Mouse (Mus musculus): ENCODE data around the gene Psma6. TPM values are rescaled to one million over a fixed set of nuclear protein-coding genes. Genes with fewer than 3 reads are reported as not detected.
"Not testable (repeated sequence)": the region's sequence is repeated elsewhere in the genome, so short reads cannot be mapped to it uniquely, and the experiment has no call there.

The Psma6 gene
- polyA plus RNA-seq, 1 experiment from 2014 or later, result 373 TPM

DNA sequence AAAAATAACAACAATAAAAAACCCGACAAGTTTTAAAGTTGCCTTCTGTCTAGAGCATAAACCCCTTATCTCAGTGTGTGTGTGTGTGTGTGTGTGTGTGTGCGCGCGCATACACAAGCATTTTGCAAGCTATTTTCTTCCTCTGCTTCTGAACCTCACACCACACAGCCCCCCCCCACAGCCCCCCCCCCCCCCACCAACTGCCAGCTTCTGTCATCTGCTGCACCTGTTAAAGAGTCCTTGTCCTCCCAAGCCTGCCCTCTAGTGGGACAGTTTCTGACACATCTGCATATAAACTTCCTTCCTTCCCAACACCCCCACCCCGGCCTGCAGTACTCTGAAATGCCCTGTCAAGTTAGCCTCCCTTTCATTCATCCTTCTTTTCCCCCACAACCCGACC, 4.5 kb downstream of the Psma6 start:
- Histone ChIP-seq H3K4me2 (ENCODE audit: low read depth, low read length) (no peak overlapping the region), H3K4me3 (replicated peaks; ENCODE audit: low read length) (no peak overlapping the region), H3K4me1 (ENCODE audit: control insufficient read depth, insufficient read depth, low read length) (0 out of 2 replicates have a peak, but pooled peaks cover 9% of the 10 kb centered on the region), H3K9me3 (replicated peaks; ENCODE audit: control insufficient read depth, low read length) (no peaks in the 10 kb centered on the region), H3K27ac (ENCODE audit: low read length) (0 out of 2 replicates have a peak overlapping the region, but pooled peaks have one; percentile 29), H3K27me3 (ENCODE audit: control insufficient read depth, insufficient read depth, low read length) (no peaks in the 10 kb centered on the region), H3K36me3 (ENCODE audit: control insufficient read depth, insufficient read depth, low read length) (no peaks in the 10 kb centered on the region), H3K9ac (ENCODE audit: low read length) (no peak overlapping the region)
- WGBS, result 60% methylated on average over 6 of the region's 6 CpGs
- ATAC-seq (ENCODE audit: insufficient read depth, low FRiP score), result no peak

DNA sequence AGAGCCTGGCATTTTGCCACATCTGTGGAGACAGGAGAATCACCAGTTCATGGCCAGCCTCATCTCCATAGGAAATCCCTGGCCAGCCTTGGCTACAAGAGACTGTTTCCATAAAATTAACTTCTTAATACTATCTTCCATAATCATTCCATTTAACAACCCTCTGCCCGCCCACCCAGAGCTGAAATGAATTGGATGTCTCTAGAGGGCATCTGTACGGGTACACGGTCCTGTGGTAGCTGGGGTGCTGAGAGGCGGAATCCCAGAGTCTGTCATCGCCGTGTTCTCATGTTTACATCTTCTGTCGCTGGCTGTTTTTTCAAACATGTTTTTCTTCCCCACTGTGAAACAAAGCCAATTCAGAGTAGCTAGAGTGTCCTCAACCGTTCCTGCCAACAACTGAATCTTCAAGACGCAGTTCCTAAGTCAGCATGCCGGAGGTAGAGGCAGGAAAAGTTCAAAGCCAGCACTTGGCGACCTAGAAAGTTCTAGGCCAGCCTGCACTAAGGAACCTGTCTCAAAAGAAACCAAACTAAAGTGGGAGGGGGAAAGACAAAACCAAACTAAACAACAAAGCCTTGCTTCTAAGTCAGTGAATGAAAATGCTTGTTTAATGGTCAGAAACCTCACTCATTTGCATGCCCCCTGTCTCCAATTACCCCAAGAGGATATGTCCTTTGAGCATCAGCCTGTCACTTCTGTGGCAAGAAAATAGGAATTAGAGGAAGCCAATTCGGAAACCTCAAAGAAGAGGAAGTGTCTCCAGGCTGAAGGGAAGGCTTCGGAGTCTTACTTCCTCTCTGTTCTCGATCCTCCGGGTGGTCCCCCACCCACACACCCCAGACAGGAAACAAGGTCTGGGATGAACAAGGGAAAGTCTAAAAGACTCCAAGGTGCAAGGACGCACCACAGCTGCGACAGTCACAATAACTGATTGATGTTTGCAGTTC, 5.4 kb downstream of the Psma6 start:
- Histone ChIP-seq H3K27ac (ENCODE audit: low read length) (no peak overlapping the region), H3K36me3 (ENCODE audit: control insufficient read depth, insufficient read depth, low read length) (no peaks in the 10 kb centered on the region), H3K4me3 (replicated peaks; ENCODE audit: low read length) (no peak overlapping the region), H3K27me3 (ENCODE audit: control insufficient read depth, insufficient read depth, low read length) (no peaks in the 10 kb centered on the region), H3K4me1 (ENCODE audit: control insufficient read depth, insufficient read depth, low read length) (0 out of 2 replicates have a peak, but pooled peaks cover 9% of the 10 kb centered on the region), H3K4me2 (ENCODE audit: low read depth, low read length) (no peak overlapping the region), H3K9ac (ENCODE audit: low read length) (no peak overlapping the region), H3K9me3 (replicated peaks; ENCODE audit: control insufficient read depth, low read length) (no peaks in the 10 kb centered on the region)
- 63% methylated on average over 17 of the region's 17 CpGs for WGBS
- ATAC-seq (ENCODE audit: insufficient read depth, low FRiP score), result no peak

DNA sequence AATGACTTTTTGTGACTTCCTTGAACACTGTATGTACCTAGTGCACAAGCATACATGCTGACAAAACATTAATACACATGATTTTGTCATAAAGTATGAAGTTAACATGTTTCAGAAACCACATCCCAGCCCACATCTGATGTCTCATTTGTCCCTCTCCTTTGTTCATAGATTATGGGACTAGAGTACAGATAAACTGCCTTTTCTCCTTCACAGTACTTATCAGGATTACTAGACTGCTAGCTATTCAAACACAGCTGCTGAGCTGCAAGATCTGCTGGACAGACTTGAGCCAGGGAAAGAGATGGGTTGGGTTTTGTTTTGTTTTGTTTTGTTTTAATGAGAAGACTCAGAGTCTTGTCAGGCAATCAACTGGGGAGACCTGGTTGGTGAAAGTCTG, 8.1 kb downstream of the Psma6 start:
- Histone ChIP-seq H3K4me2 (ENCODE audit: low read depth, low read length) (no peak overlapping the region), H3K36me3 (ENCODE audit: control insufficient read depth, insufficient read depth, low read length) (no peaks in the 10 kb centered on the region), H3K9me3 (replicated peaks; ENCODE audit: control insufficient read depth, low read length) (no peaks in the 10 kb centered on the region), H3K27ac (ENCODE audit: low read length) (no peak overlapping the region), H3K4me3 (replicated peaks; ENCODE audit: low read length) (no peak overlapping the region), H3K4me1 (ENCODE audit: control insufficient read depth, insufficient read depth, low read length) (peaks cover 9% of the 10 kb centered on the region; the same call in 1 of the 2 replicates), H3K9ac (ENCODE audit: low read length) (no peak overlapping the region), H3K27me3 (ENCODE audit: control insufficient read depth, insufficient read depth, low read length) (no peaks in the 10 kb centered on the region)
- ATAC-seq (ENCODE audit: insufficient read depth, low FRiP score), result no peak

DNA sequence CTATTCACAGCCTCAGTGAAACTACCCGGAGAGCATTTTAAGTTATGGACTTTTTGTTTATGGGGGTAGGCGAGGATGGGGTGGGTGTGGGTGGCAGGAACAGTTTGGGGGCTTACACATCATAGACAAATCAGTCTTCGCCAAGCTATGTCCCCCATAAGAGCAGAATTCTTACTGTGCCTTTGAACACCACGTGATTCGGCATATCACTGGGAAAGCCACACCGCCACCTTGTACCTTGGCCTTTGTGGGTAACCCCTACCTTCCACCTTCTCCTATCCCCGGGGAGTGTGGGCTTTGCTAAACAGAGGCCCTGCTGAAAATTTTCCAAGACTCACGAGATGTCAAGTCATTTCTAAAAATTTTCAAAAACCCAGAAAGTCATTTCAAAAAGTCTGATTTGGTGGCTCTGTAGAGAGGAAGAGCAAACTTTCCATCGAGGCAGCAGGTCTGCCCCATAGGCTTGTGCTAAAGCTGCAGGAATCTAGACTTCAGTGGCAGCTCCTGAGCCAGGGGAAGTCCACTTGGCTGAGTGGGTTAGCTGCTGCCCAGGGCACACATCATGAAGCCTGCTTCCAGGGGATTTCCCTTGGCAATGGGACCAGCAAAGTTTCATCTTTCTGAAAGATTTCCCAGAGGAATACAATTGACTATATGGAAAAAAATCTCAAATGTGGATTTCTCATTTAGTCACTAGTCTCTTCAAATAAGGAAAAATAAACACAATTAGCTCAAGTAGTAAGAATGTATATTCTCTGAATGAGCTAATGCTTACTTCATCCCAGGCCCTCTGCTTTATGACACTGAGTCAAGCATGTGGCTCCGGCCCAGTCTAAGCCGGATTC, 8.9 kb downstream of the Psma6 start:
- no peak overlapping the region for H3K9ac ChIP-seq (ENCODE audit: low read length)
- H3K9me3 ChIP-seq (replicated peaks; ENCODE audit: control insufficient read depth, low read length), result no peaks in the 10 kb centered on the region
- 78% methylated on average over 11 of the region's 11 CpGs for WGBS
- no peak overlapping the region for H3K4me3 ChIP-seq (replicated peaks; ENCODE audit: low read length)
- no peaks in the 10 kb centered on the region for H3K27me3 ChIP-seq (ENCODE audit: control insufficient read depth, insufficient read depth, low read length)
- no peak for ATAC-seq (ENCODE audit: insufficient read depth, low FRiP score)
- H3K4me1 ChIP-seq (ENCODE audit: control insufficient read depth, insufficient read depth, low read length), result peaks cover 9% of the 10 kb centered on the region; the same call in 1 of the 2 replicates
- H3K4me2 ChIP-seq (ENCODE audit: low read depth, low read length), result no peak overlapping the region
- no peaks in the 10 kb centered on the region for H3K36me3 ChIP-seq (ENCODE audit: control insufficient read depth, insufficient read depth, low read length)
- no peak overlapping the region for H3K27ac ChIP-seq (ENCODE audit: low read length)

DNA sequence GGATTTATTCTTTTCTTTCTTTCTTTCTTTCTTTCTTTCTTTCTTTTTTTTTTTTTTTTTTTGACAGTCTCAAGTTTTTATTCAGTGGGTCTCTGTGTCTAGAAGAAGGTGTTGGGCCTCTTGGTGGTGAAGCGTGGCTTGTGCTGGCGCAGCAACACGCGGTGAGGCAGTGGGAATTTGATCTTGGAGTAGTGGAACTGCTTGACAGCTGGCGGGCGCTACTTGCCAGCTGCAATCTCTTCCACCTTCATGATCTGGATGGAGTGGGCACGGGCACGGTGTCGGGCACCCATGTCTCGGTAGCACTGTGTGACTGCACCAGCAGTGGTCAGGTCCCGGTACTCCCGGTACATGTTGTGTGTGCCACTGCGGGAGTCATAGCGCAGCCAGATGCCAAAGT, 11.6 kb downstream of the Psma6 start:
- not testable (repeated sequence) for H3K27ac ChIP-seq (ENCODE audit: low read length); H3K9ac ChIP-seq (ENCODE audit: low read length); ATAC-seq (ENCODE audit: insufficient read depth, low FRiP score); H3K27me3 ChIP-seq (ENCODE audit: control insufficient read depth, insufficient read depth, low read length); H3K36me3 ChIP-seq (ENCODE audit: control insufficient read depth, insufficient read depth, low read length); H3K9me3 ChIP-seq (replicated peaks; ENCODE audit: control insufficient read depth, low read length); H3K4me2 ChIP-seq (ENCODE audit: low read depth, low read length); H3K4me3 ChIP-seq (replicated peaks; ENCODE audit: low read length)
- H3K4me1 ChIP-seq (ENCODE audit: control insufficient read depth, insufficient read depth, low read length), result peaks cover 14% of the 10 kb centered on the region
- 90% methylated on average over 14 of the region's 14 CpGs for WGBS

DNA sequence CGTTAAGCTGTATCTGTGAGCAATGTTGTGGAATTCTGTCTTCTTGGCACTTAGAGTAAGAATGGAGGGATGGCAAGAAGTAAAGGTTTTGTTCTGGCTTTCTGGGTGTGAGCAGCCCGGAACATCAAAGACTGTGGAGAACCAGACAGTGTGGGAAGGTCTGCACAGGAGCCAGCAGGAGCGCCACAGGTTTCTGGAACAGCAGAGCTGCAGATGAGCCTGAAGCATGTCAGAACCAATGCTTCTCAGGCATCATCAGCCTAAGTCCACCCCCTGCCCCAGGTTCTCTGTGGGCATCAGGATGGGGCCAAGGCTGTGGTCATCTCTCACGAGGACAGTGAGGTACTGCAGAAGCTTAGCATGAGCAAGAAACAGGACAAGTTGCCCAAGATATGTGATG, 12.5 kb downstream of the Psma6 start:
- H3K9ac ChIP-seq (ENCODE audit: low read length), result no peak overlapping the region
- no peak overlapping the region for H3K4me2 ChIP-seq (ENCODE audit: low read depth, low read length)
- peaks cover 14% of the 10 kb centered on the region for H3K4me1 ChIP-seq (ENCODE audit: control insufficient read depth, insufficient read depth, low read length)
- H3K36me3 ChIP-seq (ENCODE audit: control insufficient read depth, insufficient read depth, low read length), result no peaks in the 10 kb centered on the region
- no peak overlapping the region for H3K27ac ChIP-seq (ENCODE audit: low read length)
- WGBS, result 88% methylated on average over 4 of the region's 4 CpGs
- no peaks in the 10 kb centered on the region for H3K27me3 ChIP-seq (ENCODE audit: control insufficient read depth, insufficient read depth, low read length)
- no peak overlapping the region for H3K4me3 ChIP-seq (replicated peaks; ENCODE audit: low read length)
- no peak for ATAC-seq (ENCODE audit: insufficient read depth, low FRiP score)
- H3K9me3 ChIP-seq (replicated peaks; ENCODE audit: control insufficient read depth, low read length), result no peaks in the 10 kb centered on the region

DNA sequence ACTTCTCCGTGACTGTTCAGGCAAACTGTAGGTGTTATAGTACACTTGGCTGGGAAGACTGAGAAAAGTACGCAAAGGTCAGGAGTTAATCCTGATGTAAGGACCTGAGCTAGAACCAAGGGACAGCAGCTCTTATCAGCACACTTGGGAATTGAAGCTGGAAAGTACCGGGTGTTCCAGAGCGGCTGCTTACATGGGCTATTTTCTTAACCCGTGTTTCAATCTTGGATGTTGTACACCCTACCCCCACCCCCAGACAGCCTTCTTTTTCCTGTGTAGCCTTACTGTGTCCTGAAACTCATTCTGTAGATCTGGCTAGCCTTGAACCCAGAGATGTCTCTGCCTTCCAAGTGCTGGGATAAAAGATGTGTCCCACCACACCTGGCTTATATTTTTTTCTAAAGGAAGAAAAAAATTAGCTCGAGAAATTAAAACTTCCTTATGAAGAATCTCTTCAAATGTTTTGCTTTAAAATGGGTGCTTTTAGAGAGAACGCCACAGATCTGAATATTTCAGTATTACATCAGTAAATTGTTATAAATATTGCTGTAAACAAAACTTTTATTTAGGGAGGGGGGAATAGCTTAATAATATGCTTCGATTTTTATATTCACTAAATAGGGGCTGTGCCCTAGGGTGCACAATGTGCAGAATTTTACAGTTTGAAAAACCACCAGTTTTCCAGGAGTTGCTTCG, 13.7 kb downstream of the Psma6 start:
- no peak for ATAC-seq (ENCODE audit: insufficient read depth, low FRiP score)
- Histone ChIP-seq H3K4me2 (ENCODE audit: low read depth, low read length) (peak overlapping the region; percentile 62), H3K27ac (ENCODE audit: low read length) (peak overlapping the region; percentile 96), H3K4me1 (ENCODE audit: control insufficient read depth, insufficient read depth, low read length) (peaks cover 14% of the 10 kb centered on the region), H3K9ac (ENCODE audit: low read length) (peak overlapping the region; percentile 96), H3K36me3 (ENCODE audit: control insufficient read depth, insufficient read depth, low read length) (no peaks in the 10 kb centered on the region), H3K9me3 (replicated peaks; ENCODE audit: control insufficient read depth, low read length) (no peaks in the 10 kb centered on the region), H3K27me3 (ENCODE audit: control insufficient read depth, insufficient read depth, low read length) (no peaks in the 10 kb centered on the region), H3K4me3 (replicated peaks; ENCODE audit: low read length) (peak overlapping the region; percentile 92)
- 50% methylated on average over 9 of the region's 9 CpGs for WGBS

DNA sequence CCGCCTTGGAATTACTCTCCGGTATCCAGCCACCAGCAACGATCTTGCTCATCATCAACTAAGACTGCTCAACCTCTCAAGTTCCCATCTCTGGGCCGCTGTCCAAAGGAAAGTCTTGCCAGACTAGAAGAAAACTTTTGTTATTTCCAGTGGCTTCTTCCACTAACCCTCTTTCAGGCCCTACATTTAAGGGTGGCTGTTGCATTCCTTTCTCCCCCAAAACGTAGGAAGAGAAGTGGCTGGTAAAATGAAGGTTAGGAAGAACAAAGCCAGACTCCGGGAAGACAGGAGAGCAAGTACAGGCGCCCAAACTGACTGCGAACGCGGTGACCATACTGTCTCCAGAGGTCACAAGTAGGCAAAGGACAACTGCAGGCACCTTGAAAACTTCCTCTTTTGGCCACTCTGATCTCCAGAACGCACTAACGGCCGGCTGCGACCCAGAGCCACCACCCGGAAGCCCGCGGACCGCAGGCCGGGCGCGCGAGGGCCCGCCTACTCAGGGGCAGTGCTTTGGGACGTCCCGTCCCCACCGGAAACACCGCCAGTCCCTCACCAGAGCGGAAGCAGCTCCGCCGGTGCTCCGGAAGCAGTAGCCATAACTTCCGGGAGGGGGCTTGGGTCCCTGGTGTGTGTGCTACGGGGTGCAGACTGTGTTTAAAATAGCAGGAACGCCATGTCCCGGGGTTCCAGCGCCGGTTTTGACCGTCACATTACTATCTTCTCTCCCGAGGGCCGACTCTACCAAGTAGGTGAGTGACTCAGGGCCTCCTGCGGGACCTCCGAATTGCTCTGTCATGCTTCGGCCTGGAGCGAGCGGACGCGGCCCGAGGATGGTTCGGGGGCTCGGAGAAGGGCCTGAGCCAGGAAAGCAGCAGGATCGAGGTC, 14.5 kb downstream of the Psma6 start:
- Histone ChIP-seq H3K4me1 (ENCODE audit: control insufficient read depth, insufficient read depth, low read length) (peaks cover 14% of the 10 kb centered on the region), H3K4me2 (ENCODE audit: low read depth, low read length) (peak overlapping the region; percentile 73), H3K9ac (ENCODE audit: low read length) (peak overlapping the region; percentile 96), H3K27me3 (ENCODE audit: control insufficient read depth, insufficient read depth, low read length) (no peaks in the 10 kb centered on the region), H3K36me3 (ENCODE audit: control insufficient read depth, insufficient read depth, low read length) (no peaks in the 10 kb centered on the region), H3K9me3 (replicated peaks; ENCODE audit: control insufficient read depth, low read length) (no peaks in the 10 kb centered on the region), H3K27ac (ENCODE audit: low read length) (peak overlapping the region; percentile 96), H3K4me3 (replicated peaks; ENCODE audit: low read length) (peak overlapping the region; percentile 92)
- peak; percentile 99 for ATAC-seq (ENCODE audit: insufficient read depth, low FRiP score)
- WGBS, result under 1% methylated on average over 51 of the region's 51 CpGs

Measured in stomach, embryonic 16.5 days (tissue).